Mouse (Mus musculus) liver, embryonic 12.5 days (tissue): ENCODE measurements around the gene Mgat4b. TPM values are rescaled to one million over a fixed set of nuclear protein-coding genes. Genes with fewer than 3 reads are reported as not detected.
A peak's percentile ranks its signal among the peaks of the same experiment; 100 is the strongest.

Source experiments
- ATAC-seq: fragments of 200-750 bp; cut with Nextera tagmentation; 2 replicates; pipeline ENCODE4 v1.8.0; 2017; ENCODE audit warnings: moderate number of reproducible peaks, mild to moderate bottlenecking, moderate library complexity
- H3K27ac ChIP-seq: fragments of 300-500 bp; sonication (generic); 2 replicates; pipeline ENCODE4 v1.5.1; 2016; ENCODE audit warnings: mild to moderate bottlenecking
- H3K27me3 ChIP-seq: fragments of 300-500 bp; sonication (generic); replicated peaks from 2 replicates; pipeline ENCODE4 v1.6.1; 2016; ENCODE audit warnings: mild to moderate bottlenecking, moderate library complexity
- H3K36me3 ChIP-seq: fragments of 300-500 bp; sonication (generic); 2 replicates; pipeline ENCODE4 v1.6.1; 2016; ENCODE audit warnings: mild to moderate bottlenecking, moderate library complexity
- H3K4me1 ChIP-seq: fragments of 300-500 bp; sonication (generic); 2 replicates; pipeline ENCODE4 v1.6.1; 2016
- H3K4me2 ChIP-seq: fragments of 300-500 bp; sonication (generic); 2 replicates; pipeline ENCODE4 v1.6.1; 2016; ENCODE audit warnings: mild to moderate bottlenecking, moderate library complexity
- H3K4me3 ChIP-seq: fragments of 300-500 bp; sonication (generic); 2 replicates; pipeline ENCODE4 v1.5.1; 2016; ENCODE audit warnings: mild to moderate bottlenecking, moderate library complexity
- H3K9ac ChIP-seq: fragments of 300-500 bp; sonication (generic); 2 replicates; pipeline ENCODE4 v1.6.1; 2016; ENCODE audit warnings: mild to moderate bottlenecking, moderate library complexity
- H3K9me3 ChIP-seq: fragments of 300-500 bp; sonication (generic); replicated peaks from 2 replicates; pipeline ENCODE4 v1.6.1; 2016; ENCODE audit warnings: mild to moderate bottlenecking, moderate library complexity
- WGBS: fragments of 180-500 bp; shearing (Covaris S2); methylation state at CpG from one replicate; pipeline ENCODE4 v1.1.7; 2016; ENCODE audit not compliant: insufficient replicate concordance; 5-methylcytosine and 5-hydroxymethylcytosine counted together
- polyA plus RNA-seq: library from polyadenylated mRNA; unstranded; fragments of >200 nt; fragmentation: Nextera tagmentation; extraction: Ambion mirVana; gene quantifications from 2 replicates; pipeline ENCODE4 v1.2.1, GENCODE M21; 2016

Mgat4b gene
- polyA plus RNA-seq, 1 experiment from 2014 or later, result 29.1 TPM

GRCm38 (mm10) chr11:50228772-50229171, 18.1 kb downstream of the Mgat4b start:
- Histone ChIP-seq H3K9ac (0 out of 2 replicates have a peak overlapping the region, but pooled peaks have one; percentile 3), H3K4me2 (no peak overlapping the region)
- ATAC-seq, result no peak

GRCm38 (mm10) chr11:50229252-50229910, 18.7 kb downstream of the Mgat4b start:
- Histone ChIP-seq H3K27me3 (no peaks in the 10 kb centered on the region), H3K4me1 (peaks cover 57% of the 10 kb centered on the region), H3K4me3 (no peak overlapping the region), H3K9me3 (no peaks in the 10 kb centered on the region), H3K4me2 (no peak overlapping the region), H3K36me3 (peaks cover 55% of the 10 kb centered on the region), H3K9ac (no peak overlapping the region), H3K27ac (no peak overlapping the region; the same call in 1 of the 2 replicates)
- WGBS, result 60% methylated on average over 7 of the region's 7 CpGs
- no peak for ATAC-seq

More at GRCm38 (mm10) chr11:50228772-50229171, 18.1 kb downstream of the Mgat4b start:
- Histone ChIP-seq H3K9me3 (no peaks in the 10 kb centered on the region), H3K27ac (peak overlapping the region; percentile 0; the same call in 1 of the 2 replicates), H3K4me3 (no peak overlapping the region), H3K27me3 (no peaks in the 10 kb centered on the region), H3K36me3 (peaks cover 49% of the 10 kb centered on the region), H3K4me1 (peaks cover 62% of the 10 kb centered on the region)
- WGBS, result 57% methylated on average over 3 of the region's 3 CpGs

- no peak for ATAC-seq
- peak overlapping the region; percentile 45 for H3K4me2 ChIP-seq
- H3K27me3 ChIP-seq, result no peaks in the 10 kb centered on the region
- 69% methylated on average over 45 of the region's 45 CpGs for WGBS
- peaks cover 68% of the 10 kb centered on the region for H3K36me3 ChIP-seq
- 0 out of 2 replicates have a peak overlapping the region, but pooled peaks have one; percentile 20 for H3K9ac ChIP-seq
- no peaks in the 10 kb centered on the region for H3K9me3 ChIP-seq
- peak overlapping the region; percentile 10; the same call in 1 of the 2 replicates for H3K4me3 ChIP-seq
- H3K27ac ChIP-seq, result no peak overlapping the region
- peaks cover 60% of the 10 kb centered on the region for H3K4me1 ChIP-seq
These were observed 20.0 kb downstream of the Mgat4b start for GRCm38 (mm10) chr11:50230481-50231304.

- no peaks in the 10 kb centered on the region for H3K9me3 ChIP-seq
- peaks cover 60% of the 10 kb centered on the region for H3K4me1 ChIP-seq
- no peak for ATAC-seq
- H3K36me3 ChIP-seq, result peaks cover 68% of the 10 kb centered on the region
- H3K4me3 ChIP-seq, result no peak overlapping the region
- H3K27ac ChIP-seq, result no peak overlapping the region
- no peaks in the 10 kb centered on the region for H3K27me3 ChIP-seq
- no peak overlapping the region for H3K9ac ChIP-seq
- H3K4me2 ChIP-seq, result peak overlapping the region; percentile 45; the same call in 1 of the 2 replicates
- WGBS, result 42% methylated on average over 8 of the region's 8 CpGs
These were observed 20.7 kb downstream of the Mgat4b start for GRCm38 (mm10) chr11:50231411-50231810.

- Histone ChIP-seq H3K27me3 (peaks cover 6% of the 10 kb centered on the region; the same call in 1 of the 2 replicates), H3K9ac (no peak overlapping the region), H3K36me3 (peaks cover 61% of the 10 kb centered on the region), H3K27ac (no peak overlapping the region), H3K4me3 (no peak overlapping the region), H3K4me2 (no peak overlapping the region), H3K9me3 (no peaks in the 10 kb centered on the region), H3K4me1 (peaks cover 57% of the 10 kb centered on the region)
- WGBS, result 87% methylated on average over 13 of the region's 13 CpGs
- no peak for ATAC-seq
These were observed 22.3 kb downstream of the Mgat4b start for GRCm38 (mm10) chr11:50233022-50233421.

- no peak overlapping the region for H3K4me3 ChIP-seq
- H3K27ac ChIP-seq, result no peak overlapping the region
- H3K9me3 ChIP-seq, result no peaks in the 10 kb centered on the region
- H3K9ac ChIP-seq, result no peak overlapping the region
- H3K4me1 ChIP-seq, result peaks cover 57% of the 10 kb centered on the region
- H3K27me3 ChIP-seq, result peaks cover 6% of the 10 kb centered on the region; the same call in 1 of the 2 replicates
- WGBS, result 81% methylated on average over 11 of the region's 11 CpGs
- no peak for ATAC-seq
- H3K4me2 ChIP-seq, result no peak overlapping the region
- peaks cover 56% of the 10 kb centered on the region for H3K36me3 ChIP-seq
These were observed 23.3 kb downstream of the Mgat4b start for GRCm38 (mm10) chr11:50233993-50234392.

GRCm38 (mm10) chr11:50234606-50235005, 23.9 kb downstream of the Mgat4b start:
- H3K4me1 ChIP-seq, result peaks cover 57% of the 10 kb centered on the region
- no peak overlapping the region for H3K9ac ChIP-seq
- H3K27me3 ChIP-seq, result peaks cover 6% of the 10 kb centered on the region; the same call in 1 of the 2 replicates
- no peaks in the 10 kb centered on the region for H3K9me3 ChIP-seq
- H3K4me2 ChIP-seq, result no peak overlapping the region
- H3K36me3 ChIP-seq, result peaks cover 56% of the 10 kb centered on the region
- 88% methylated on average over 25 of the region's 25 CpGs for WGBS
- H3K4me3 ChIP-seq, result no peak overlapping the region
- no peak overlapping the region for H3K27ac ChIP-seq
- no peak for ATAC-seq

- Histone ChIP-seq H3K4me1 (peaks cover 50% of the 10 kb centered on the region), H3K9ac (peak overlapping the region; percentile 72), H3K27me3 (peaks cover 6% of the 10 kb centered on the region; the same call in 1 of the 2 replicates), H3K4me2 (peak overlapping the region; percentile 100), H3K27ac (0 out of 2 replicates have a peak overlapping the region, but pooled peaks have one; percentile 37), H3K36me3 (peaks cover 42% of the 10 kb centered on the region), H3K9me3 (no peaks in the 10 kb centered on the region), H3K4me3 (peak overlapping the region; percentile 66)
- 4% methylated on average over 27 of the region's 27 CpGs for WGBS
- ATAC-seq, result peak; percentile 91
These were observed 25.8 kb downstream of the Mgat4b start for GRCm38 (mm10) chr11:50236540-50236936.

- WGBS, result 1% methylated on average over 66 of the region's 66 CpGs
These were observed 26.5 kb downstream of the Mgat4b start for GRCm38 (mm10) chr11:50236937-50237835.

GRCm38 (mm10) chr11:50238324-50238723, 27.6 kb downstream of the Mgat4b start, which contains the start of gene Ltc4s:
Ltc4s (minus strand) TSS chr11:50238616.
- peak within 1 kb of the TSS; percentile 66 for H3K4me3 ChIP-seq
- peak within 1 kb of the TSS; percentile 72 for H3K9ac ChIP-seq
- no peak within 1 kb of the TSS; the same call in 1 of the 2 replicates for H3K27ac ChIP-seq
- ATAC-seq, result peak; percentile 45
- H3K36me3 ChIP-seq, result peaks cover 24% of the 10 kb centered on the region
- H3K4me2 ChIP-seq, result peak within 1 kb of the TSS; percentile 100
- peaks cover 48% of the 10 kb centered on the region for H3K4me1 ChIP-seq
- peaks cover 6% of the 10 kb centered on the region; the same call in 1 of the 2 replicates for H3K27me3 ChIP-seq
- H3K9me3 ChIP-seq, result no peaks in the 10 kb centered on the region
- 7% methylated on average over 10 of the region's 10 CpGs for WGBS

More at GRCm38 (mm10) chr11:50236937-50237835, 26.5 kb downstream of the Mgat4b start:
- Histone ChIP-seq H3K4me2 (peak overlapping the region; percentile 100), H3K9me3 (no peaks in the 10 kb centered on the region), H3K4me3 (peak overlapping the region; percentile 66), H3K9ac (peak overlapping the region; percentile 72), H3K27me3 (peaks cover 6% of the 10 kb centered on the region; the same call in 1 of the 2 replicates), H3K36me3 (peaks cover 35% of the 10 kb centered on the region), H3K27ac (no peak overlapping the region), H3K4me1 (peaks cover 48% of the 10 kb centered on the region)
- peak; percentile 30 for ATAC-seq
